Mouse (Mus musculus) embryonic fibroblast, embryonic 13.5 days (primary cell): Measurements from ENCODE around the gene Extl1.

Experiments
- CTCF ChIP-seq: IDR thresholded peaks from 2 replicates; pipeline ENCODE4 v1.5.1; 2011; ENCODE audit warnings: mild to moderate bottlenecking, control low read depth, low read length, moderate library complexity, borderline replicate concordance; ENCODE audit not compliant: insufficient read depth
- POLR2A ChIP-seq: IDR thresholded peaks from 2 replicates; pipeline ENCODE4 v1.6.1; 2011; ENCODE audit warnings: low read depth, mild to moderate bottlenecking, control low read depth, low read length, moderate library complexity

DNA sequence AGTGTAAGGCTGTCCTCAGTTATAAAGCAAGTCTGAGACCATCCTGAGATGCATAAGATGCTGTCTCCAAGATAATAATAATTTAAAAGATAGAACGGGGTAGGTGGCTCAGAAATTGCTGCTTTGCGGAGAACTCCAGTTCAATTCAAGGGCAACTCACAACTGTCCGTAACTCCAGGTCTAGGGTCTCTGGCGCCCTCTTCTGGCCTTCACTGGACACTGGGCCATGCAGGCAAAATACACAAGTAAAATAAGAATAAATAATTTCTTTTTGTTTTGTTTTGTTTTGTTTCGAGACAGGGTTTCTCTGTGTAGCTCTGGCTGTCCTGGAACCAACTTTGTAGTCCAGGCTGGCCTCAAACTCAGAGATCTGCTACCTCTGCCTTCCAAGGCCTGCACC, 4.7 kb upstream of the Extl1 start:
- TF ChIP-seq CTCF: peak; percentile 78; the same call in 1 of the 2 replicates
- no peak for TF ChIP-seq POLR2A
